Mouse (Mus musculus): ENCODE data around the gene Snapc2.

The Snapc2 gene

DNA sequence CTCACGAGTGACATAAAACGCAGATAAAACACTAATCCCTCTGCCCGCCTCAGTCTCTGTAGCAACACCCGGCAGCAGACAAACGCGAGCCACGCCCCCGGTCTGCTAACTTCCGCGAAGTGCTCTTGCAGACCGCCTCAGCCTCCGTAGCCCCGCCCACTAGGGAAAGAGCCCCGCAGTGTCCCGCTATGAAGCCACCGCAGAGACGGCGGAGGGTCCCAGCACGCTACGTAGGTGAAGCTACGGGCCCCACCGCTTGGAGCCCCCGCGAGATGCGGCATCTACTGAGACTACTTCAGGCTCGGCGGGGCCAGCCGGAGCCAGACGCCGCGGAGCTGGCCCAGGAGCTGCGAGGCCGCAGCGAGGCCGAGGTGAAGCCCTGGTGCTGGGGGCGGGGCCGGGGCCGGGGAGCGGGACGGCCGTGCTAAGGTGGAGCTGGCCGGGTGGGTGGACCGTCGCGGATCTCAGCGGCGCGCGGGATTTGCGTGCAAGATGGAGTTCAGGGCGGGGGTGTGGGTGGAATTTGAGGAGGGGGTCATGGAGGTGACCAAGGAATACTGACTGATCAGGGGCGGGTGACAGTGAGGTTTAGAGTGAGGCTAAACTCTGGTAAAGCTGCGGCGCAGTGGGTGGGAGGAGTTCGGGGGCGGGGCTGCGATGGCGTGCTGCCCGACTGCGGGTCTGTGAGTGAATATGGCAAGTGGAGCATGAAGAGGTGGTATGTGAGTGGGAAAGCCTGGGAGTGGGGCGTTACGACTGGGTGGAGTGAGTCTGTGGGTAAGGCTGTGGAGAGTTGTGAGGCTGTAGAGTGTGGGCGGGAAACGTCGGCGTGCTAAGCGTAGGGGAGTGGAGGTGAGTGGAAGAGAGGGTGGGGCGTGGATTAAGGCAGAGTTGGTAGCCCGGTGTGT is at the start of gene Snapc2:
Gene Snapc2, plus strand, starts transcription at position 147 of the 908 bp plus-strand sequence.
- peak; percentile 96 for DNase-seq (ENCODE audit: low spot score)

DNA sequence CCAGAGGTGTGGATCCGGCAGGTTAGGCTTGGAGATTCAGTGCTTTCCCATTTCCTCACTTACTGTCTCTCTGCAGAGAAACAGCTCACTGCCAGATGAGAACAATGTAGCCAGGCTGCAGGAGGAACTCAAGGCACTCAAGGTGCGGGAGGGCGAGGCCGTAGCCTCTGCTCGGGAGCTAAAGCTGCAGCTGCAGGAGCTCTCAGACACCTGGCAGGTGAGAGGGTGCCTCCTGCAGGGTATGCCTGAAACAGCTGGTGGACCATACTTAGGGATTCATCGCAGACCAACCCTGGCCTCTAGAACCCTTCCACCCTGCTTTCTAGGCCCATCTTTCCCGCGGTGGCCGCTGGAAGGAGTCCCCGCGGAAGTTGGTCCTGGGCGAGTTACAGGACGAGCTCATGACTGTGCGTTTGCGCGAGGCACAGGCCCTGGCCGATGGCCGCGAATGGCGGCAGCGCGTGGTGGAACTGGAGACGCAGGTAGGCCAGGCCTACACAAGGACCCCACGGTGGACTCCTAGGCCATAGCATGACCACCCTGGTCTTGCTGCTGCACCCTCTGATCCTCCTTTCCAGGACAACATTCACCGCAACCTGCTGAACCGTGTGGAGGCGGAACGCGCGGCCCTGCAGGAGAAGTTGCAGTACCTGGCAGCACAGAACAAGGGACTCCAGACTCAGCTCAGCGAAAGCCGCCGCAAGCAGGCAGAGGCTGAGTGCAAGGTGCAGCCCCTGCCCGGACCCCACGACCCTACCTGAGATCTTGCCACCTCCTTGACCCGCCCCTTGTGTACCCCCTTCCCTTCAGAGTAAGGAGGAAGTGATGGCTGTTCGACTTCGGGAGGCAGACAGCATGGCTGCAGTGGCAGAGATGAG is 47.4 kb upstream of the Snapc2 start:
- DNase-seq (ENCODE audit: low spot score): no peak

DNA sequence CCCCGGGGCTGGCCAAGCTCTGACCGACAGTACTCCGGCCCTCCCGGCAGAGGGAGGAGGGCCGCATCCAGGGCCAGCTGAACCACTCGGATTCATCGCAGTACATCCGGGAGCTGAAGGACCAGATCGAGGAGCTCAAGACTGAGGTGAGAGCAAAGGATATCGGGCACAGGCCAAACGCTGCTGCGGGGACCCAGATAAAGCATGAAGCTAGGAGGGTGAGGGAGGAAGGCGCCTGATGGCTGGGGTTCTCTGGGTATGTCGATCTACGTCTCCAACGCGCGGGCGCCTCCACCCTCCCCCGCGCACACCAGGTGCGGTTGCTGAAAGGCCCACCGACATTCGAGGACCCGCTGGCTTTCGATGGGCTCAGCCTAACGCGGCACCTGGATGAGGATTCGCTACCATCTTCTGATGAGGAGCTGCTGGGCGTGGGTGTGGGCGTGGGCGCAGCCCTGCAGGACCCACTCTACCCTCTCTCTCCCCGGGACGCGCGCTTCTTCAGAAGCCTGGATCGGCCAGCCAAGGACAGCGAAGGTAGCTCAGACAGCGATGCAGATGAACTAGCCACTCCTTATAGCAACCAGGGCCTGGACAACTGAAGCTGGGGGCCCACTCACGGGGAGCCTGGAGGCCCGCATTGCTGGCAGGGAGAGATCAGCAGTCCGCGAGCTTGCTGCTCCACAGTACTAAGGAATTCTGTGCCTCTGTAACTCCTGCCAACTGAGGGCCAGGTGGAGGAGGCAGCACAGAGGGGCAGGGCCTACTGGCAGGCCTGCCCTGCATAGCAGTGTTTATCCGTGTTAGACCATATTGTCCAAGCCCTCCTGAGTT is 46.5 kb upstream of the Snapc2 start:
- no peak for DNase-seq (ENCODE audit: low spot score)

- DNase-seq (ENCODE audit: low spot score): no peak
Measured at GRCm38 (mm10) chr8:4207016-4207350, 45.9 kb upstream of the Snapc2 start.

GRCm38 (mm10) chr8:4211097-4211496 is 41.8 kb upstream of the Snapc2 start:
- DNase-seq (ENCODE audit: low spot score): no peak

GRCm38 (mm10) chr8:4212809-4213209 is 40.1 kb upstream of the Snapc2 start:
- DNase-seq (ENCODE audit: low spot score): no peak

DNA sequence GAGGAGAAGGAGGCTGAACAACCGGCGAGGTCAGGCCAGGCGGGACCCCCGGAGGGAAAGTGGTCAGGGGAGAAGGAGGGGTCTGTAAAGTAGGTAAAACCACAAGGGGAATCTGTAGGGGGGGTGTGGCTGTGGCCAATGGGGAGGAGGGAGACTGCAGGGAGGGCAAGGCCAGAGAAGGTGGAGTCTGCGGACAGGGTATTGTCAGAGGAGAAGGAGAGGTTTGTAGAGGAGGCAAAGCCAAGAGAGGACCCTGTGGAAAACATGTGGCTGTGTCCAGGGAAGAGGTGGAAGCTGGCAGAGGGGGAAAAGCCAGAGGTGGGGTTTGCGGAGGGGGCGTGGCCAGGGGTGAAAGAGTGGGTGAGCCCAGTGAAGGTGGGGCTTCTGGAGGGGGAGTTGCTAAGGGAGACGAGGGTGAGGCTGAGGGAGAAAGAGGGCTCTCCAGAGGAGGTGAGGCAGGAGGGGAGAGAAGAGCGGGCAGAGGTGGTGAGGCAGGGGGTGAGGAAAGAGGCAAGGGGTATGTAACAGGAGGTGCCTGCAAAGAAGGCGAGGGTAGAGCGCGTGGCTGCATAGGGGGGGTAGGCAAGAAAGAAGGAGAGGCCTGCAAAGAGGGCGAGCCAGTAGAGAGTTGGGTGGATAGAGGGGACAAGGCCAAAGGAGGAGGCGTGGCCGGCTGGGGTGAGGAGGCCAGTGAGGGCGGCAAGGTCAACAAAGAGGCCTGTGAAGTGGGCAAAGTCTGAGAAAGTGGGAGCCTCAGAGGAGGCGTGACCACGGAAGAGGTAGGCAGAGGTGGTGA is 39.5 kb upstream of the Snapc2 start:
- no peak for DNase-seq (ENCODE audit: low spot score)

- peak; percentile 11 for DNase-seq (ENCODE audit: low spot score)
Measured at GRCm38 (mm10) chr8:4214006-4214980, 38.6 kb upstream of the Snapc2 start.

GRCm38 (mm10) chr8:4216296-4216695 is 36.6 kb upstream of the Snapc2 start:
- DNase-seq (ENCODE audit: low spot score): no peak

- DNase-seq (ENCODE audit: low spot score): no peak
Measured at GRCm38 (mm10) chr8:4216791-4217621, 35.9 kb upstream of the Snapc2 start, which contains the start of gene Prr36. Prr36 (minus strand) TSS chr8:4217459.

- DNase-seq (ENCODE audit: low spot score): no peak
Measured at GRCm38 (mm10) chr8:4219617-4220016, 33.3 kb upstream of the Snapc2 start.

DNA sequence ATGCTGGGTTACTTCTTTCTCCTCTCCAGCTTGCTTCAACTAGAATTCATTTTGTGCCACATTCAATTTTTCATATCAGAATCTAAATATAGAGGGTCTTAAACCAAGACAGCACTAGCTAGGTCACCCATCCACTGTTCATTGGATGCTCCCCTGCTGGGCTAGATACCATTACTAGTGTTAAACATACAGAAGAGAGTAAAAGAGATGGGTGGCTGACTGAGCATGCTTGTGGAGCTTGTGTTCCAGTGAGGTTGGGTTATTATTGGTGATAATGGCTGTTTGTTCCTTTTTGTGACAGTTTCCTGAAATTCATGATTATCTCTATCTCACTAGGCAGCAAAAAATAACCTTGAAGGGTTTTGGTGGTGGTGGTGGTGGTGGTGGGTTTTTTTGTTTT is 30.8 kb upstream of the Snapc2 start:
- DNase-seq (ENCODE audit: low spot score): no peak

GRCm38 (mm10) chr8:4226323-4226722 is 26.6 kb upstream of the Snapc2 start:
- no peak for DNase-seq (ENCODE audit: low spot score)

DNA sequence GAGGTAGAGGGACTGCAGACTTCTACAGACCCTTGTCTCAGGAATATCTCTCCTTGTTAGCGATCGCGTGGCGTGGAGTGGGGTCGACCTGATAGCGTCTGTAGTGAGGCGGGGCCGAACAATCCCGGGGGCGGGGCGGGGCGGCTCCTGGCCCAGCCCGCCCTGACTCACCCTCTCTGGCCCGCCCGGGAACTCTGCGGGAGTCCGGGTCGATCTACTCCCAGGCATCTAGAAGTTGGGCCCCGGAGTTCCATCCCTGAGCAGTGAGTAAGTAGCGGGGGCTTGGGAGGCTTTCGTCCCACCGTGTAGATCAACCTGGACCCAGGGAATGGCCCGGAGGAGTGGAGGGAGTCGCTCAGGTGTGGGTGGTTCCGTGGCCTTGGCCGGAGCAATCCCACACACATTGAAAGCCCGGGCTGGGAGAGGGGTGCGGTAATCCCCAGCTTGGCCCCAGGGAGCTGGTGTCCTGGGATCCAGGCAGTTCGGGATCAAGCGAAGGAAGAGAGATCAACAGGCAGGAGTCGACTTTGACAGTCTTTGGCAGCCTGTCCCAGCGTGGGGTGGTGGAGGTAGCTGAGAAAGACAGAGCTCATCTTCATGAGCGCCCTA is 26.0 kb upstream of the Snapc2 start, which contains the start of gene Lrrc8e:
Gene Lrrc8e, plus strand, starts transcription at position 89 of the 609 bp plus-strand sequence.
- no peak for DNase-seq (ENCODE audit: low spot score)

DNA sequence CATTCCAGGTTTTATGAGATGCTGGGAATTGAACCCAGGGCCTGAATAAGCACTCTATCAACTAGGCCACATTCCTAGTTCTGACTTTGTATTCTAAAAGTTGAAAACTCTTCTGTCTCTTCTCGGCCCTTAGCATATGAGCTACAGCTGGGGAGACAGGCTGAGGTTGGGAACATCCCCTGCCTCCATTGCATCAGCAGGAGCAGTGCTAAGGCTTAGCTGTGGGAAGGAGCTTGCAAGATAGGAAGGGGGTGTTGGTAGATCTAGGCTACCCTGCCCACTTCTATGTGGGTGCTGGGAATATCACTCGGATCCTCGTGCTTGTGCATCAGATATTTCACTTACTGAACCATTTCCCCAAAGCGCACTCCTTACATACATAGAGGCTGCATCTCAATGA is 25.0 kb upstream of the Snapc2 start:
- no peak for DNase-seq (ENCODE audit: low spot score)

DNA sequence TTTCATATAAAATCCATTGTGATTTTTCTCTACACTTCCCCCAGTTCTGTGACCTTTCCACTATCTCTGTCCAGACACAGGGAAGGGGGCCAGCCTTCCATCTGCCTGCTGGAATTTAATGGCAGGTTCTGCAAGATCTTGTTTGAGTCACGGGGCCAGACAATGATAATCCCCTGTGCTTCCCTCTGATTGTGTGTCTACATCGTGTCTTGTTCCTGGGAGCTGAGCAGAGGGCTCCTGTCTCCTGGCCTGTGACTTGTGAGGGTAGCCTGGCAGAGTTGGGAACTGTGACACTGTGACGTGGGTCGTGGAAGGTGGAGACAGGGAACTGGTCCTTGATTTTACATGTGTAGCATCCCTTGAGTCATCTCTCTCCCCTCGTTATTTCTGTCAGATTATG is 23.1 kb upstream of the Snapc2 start:
- no peak for DNase-seq (ENCODE audit: low spot score)

- no peak for DNase-seq (ENCODE audit: low spot score)
Measured at GRCm38 (mm10) chr8:4230612-4231351, 22.1 kb upstream of the Snapc2 start.
